Mouse (Mus musculus): ENCODE measurements around the gene Dnmbp. TPM values are rescaled to one million over a fixed set of nuclear protein-coding genes. Genes with fewer than 3 reads are reported as not detected.

Dnmbp gene
- polyA plus RNA-seq, 1 experiment: 8.9 TPM

DNA sequence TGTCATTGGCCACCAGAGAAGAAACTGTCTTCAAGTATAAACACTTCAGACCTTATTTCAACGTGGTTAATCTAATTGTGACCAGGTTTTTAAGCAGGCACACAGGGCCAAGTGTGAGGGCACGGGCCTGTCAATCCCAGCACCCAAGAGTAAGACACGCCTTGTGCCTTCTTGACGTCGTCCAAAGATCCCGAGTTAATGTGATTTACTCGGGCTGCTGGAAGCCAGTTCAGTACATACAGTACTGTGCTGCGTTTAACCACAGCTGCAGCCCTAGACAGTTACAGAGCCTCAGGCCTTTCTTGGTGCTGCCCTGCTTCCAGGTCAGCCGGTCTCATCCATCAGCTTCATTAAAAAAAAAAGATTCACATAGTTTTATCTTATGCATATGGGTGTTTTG, 24.6 kb downstream of the Dnmbp start:
- DNase-seq (ENCODE audit: low read depth in 1 of 2, low spot score in 2 of 2): no peak
- peaks cover 1% of the 10 kb centered on the region; the same call in 1 of the 2 replicates for H3K36me3 ChIP-seq (ENCODE audit: control insufficient read depth, insufficient read depth, low read length)
- 84% methylated on average over 9 of the region's 9 CpGs for WGBS

DNA sequence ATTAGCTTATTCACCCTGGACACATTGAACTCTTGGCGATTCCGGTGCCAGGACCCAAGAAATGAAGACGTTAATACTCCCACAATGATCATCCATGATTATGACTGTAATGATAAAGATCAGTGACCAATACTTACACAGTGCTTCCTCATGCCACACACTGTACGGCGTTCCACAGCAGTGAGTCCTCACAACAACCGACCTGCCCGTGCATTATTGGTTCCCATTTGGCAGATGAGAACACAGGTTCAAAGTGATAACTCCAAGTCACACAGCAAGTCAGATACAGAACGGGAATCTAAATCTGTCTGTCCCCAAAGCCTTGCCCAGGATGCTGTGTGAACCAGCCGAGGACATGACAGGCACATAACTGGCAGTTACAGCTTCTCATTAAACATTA, 25.0 kb downstream of the Dnmbp start:
- peaks cover 2% of the 10 kb centered on the region; the same call in 1 of the 2 replicates for H3K36me3 ChIP-seq (ENCODE audit: control insufficient read depth, insufficient read depth, low read length)
- DNase-seq (ENCODE audit: low read depth in 1 of 2, low spot score in 2 of 2): no peak
- H3K27me3 ChIP-seq (ENCODE audit: control insufficient read depth, insufficient read depth, low read length): no peaks in the 10 kb centered on the region
- 91% methylated on average over 9 of the region's 9 CpGs for WGBS
- no peak for TF ChIP-seq POLR2A (IDR thresholded peaks at IDR 0.05; ENCODE audit: low read depth, low read length)
- no peak for TF ChIP-seq CTCF (IDR thresholded peaks at IDR 0.05; ENCODE audit: extremely low read depth, insufficient read depth, insufficient read length, insufficient replicate concordance)
- H3K4me3 ChIP-seq (ENCODE audit: extremely low read depth, insufficient read depth, insufficient read length): no peak overlapping the region
- H3K27ac ChIP-seq (ENCODE audit: insufficient read depth, low read length): no peak overlapping the region
- peaks cover 21% of the 10 kb centered on the region; the same call in 1 of the 2 replicates for H3K4me1 ChIP-seq (ENCODE audit: control insufficient read depth, insufficient read depth, insufficient read length)

More for the DNA sequence above, 24.6 kb downstream of the Dnmbp start:
- Histone ChIP-seq H3K27ac (ENCODE audit: insufficient read depth, low read length) (no peak overlapping the region), H3K27me3 (ENCODE audit: control insufficient read depth, insufficient read depth, low read length) (no peaks in the 10 kb centered on the region), H3K4me3 (ENCODE audit: extremely low read depth, insufficient read depth, insufficient read length) (no peak overlapping the region), H3K4me1 (ENCODE audit: control insufficient read depth, insufficient read depth, insufficient read length) (peaks cover 21% of the 10 kb centered on the region; the same call in 1 of the 2 replicates)
- TF ChIP-seq POLR2A (IDR thresholded peaks at IDR 0.05; ENCODE audit: low read depth, low read length): no peak
- no peak for TF ChIP-seq CTCF (IDR thresholded peaks at IDR 0.05; ENCODE audit: extremely low read depth, insufficient read depth, insufficient read length, insufficient replicate concordance)

DNA sequence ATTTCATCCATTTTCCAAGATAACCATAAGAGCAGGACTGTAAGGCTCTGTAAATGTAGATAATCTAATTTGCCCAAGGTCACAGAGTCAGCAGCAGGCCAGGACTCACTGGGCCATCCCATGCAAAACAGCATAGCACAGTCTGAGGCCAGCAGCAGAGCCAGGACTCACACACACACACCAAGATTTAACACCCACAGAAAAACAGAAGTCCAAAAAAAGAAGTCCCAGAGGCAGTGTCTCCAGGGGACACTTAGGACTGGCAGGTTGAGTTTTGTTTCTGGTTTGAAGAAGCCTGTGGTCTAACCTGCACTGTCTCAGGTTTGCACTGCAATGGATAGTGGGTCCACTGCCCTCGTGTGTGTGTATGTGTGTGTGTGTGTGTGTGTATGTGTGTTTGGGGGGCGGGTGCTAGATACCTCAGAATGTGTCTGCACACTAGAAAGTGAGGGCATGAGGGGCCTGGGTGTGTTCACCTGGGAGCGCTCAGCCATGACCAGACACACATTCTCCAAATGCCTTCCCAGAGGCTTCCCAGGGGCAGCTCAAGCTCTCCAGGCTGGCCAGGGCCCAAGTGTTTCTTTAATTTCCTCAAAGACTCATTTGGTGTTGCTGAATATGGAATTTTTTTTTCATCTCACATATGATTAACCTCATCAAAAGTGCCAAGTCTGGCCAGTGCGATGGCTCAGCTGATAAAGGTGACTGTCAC, 27.1 kb downstream of the Dnmbp start:
- Histone ChIP-seq H3K36me3 (ENCODE audit: control insufficient read depth, insufficient read depth, low read length) (peaks cover 3% of the 10 kb centered on the region), H3K4me3 (ENCODE audit: extremely low read depth, insufficient read depth, insufficient read length) (no peak overlapping the region), H3K4me1 (ENCODE audit: control insufficient read depth, insufficient read depth, insufficient read length) (peaks cover 21% of the 10 kb centered on the region; the same call in 1 of the 2 replicates), H3K27ac (ENCODE audit: insufficient read depth, low read length) (peak overlapping the region; percentile 48), H3K27me3 (ENCODE audit: control insufficient read depth, insufficient read depth, low read length) (no peaks in the 10 kb centered on the region)
- TF ChIP-seq CTCF (IDR thresholded peaks at IDR 0.05; ENCODE audit: extremely low read depth, insufficient read depth, insufficient read length, insufficient replicate concordance) (no peak), POLR2A (IDR thresholded peaks at IDR 0.05; ENCODE audit: low read depth, low read length) (no peak)
- 79% methylated on average over 4 of the region's 4 CpGs for WGBS
- peak in 1 of 2 experiments; percentile 30 for DNase-seq (ENCODE audit: low read depth in 1 of 2, low spot score in 2 of 2)

DNA sequence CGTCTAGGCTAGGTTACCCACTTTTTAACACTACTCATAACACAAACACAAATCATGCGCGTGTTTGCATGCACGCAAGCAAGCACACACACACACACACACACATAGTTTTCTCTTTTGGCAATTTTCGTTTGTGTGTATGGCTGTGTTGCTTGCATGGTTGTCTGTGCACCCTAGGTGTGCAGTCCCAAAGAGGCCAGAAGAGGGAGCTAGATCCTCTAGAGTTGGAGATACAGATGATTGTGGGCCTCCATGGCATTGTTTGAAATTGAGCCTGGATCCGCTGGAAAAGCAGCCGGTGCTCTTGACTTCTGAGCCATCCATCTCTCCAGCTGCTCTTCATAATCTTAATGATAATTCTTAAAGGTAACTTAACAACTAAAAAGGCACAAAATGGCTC, 33.5 kb downstream of the Dnmbp start:
- WGBS: 98% methylated on average over 7 of the region's 7 CpGs
- no peak overlapping the region for H3K4me3 ChIP-seq (ENCODE audit: extremely low read depth, insufficient read depth, insufficient read length)
- H3K27me3 ChIP-seq (ENCODE audit: control insufficient read depth, insufficient read depth, low read length): no peaks in the 10 kb centered on the region
- H3K36me3 ChIP-seq (ENCODE audit: control insufficient read depth, insufficient read depth, low read length): peaks cover 6% of the 10 kb centered on the region
- no peak overlapping the region for H3K27ac ChIP-seq (ENCODE audit: insufficient read depth, low read length)
- DNase-seq (ENCODE audit: low read depth in 1 of 2, low spot score in 2 of 2): no peak
- H3K4me1 ChIP-seq (ENCODE audit: control insufficient read depth, insufficient read depth, insufficient read length): no peaks in the 10 kb centered on the region
- TF ChIP-seq CTCF (IDR thresholded peaks at IDR 0.05; ENCODE audit: extremely low read depth, insufficient read depth, insufficient read length, insufficient replicate concordance) (no peak), POLR2A (IDR thresholded peaks at IDR 0.05; ENCODE audit: low read depth, low read length) (no peak)

DNA sequence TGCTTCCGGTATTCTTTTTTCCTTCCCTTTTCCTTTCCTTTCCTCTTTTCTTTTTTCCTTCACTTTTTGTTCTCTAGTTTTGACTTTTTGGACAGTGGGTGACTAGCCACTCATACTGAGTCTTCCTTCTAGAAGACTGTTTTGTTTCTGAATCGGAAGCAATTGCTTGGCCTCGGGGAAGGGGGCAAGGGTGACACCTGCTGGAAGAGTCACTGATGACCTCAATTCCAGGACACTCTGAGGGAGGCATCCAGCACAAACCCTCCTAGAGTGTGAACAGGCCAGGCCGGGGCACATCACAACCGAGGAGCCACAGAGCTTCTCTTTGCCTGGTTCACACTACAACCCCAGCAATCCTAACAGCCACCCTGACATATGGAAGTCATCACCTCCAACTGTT, 34.0 kb downstream of the Dnmbp start:
- Histone ChIP-seq H3K27ac (ENCODE audit: insufficient read depth, low read length) (no peak overlapping the region), H3K36me3 (ENCODE audit: control insufficient read depth, insufficient read depth, low read length) (peaks cover 6% of the 10 kb centered on the region), H3K27me3 (ENCODE audit: control insufficient read depth, insufficient read depth, low read length) (no peaks in the 10 kb centered on the region), H3K4me3 (ENCODE audit: extremely low read depth, insufficient read depth, insufficient read length) (no peak overlapping the region), H3K4me1 (ENCODE audit: control insufficient read depth, insufficient read depth, insufficient read length) (no peaks in the 10 kb centered on the region)
- DNase-seq (ENCODE audit: low read depth in 1 of 2, low spot score in 2 of 2): no peak
- WGBS: 69% methylated on average over 5 of the region's 5 CpGs
- TF ChIP-seq POLR2A (IDR thresholded peaks at IDR 0.05; ENCODE audit: low read depth, low read length) (no peak), CTCF (IDR thresholded peaks at IDR 0.05; ENCODE audit: extremely low read depth, insufficient read depth, insufficient read length, insufficient replicate concordance) (0 out of 2 replicates have a peak, but pooled peaks have one; percentile 7)

DNA sequence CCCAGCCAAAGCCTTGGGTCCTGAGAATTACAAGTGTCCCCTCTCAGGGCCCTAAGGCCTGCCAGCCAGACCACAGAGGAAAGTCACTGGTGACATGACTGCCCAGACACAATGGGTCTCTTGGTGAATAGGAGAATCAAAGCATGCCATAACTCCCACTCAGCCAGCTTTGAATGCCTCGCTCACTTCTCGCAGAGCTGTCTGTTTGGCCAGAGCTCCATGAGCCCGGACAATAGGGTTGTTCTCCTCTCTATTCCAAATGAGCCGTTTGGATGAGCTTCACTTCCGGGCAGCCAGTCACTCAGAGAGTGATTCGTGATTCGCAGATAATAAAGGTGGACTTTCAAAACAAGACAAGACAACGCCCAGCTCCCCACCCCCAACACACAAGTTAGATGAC, 34.9 kb downstream of the Dnmbp start:
- H3K36me3 ChIP-seq (ENCODE audit: control insufficient read depth, insufficient read depth, low read length): peaks cover 5% of the 10 kb centered on the region
- DNase-seq (ENCODE audit: low read depth in 1 of 2, low spot score in 2 of 2): no peak
- no peak overlapping the region for H3K4me3 ChIP-seq (ENCODE audit: extremely low read depth, insufficient read depth, insufficient read length)
- TF ChIP-seq CTCF (IDR thresholded peaks at IDR 0.05; ENCODE audit: extremely low read depth, insufficient read depth, insufficient read length, insufficient replicate concordance): no peak
- no peak for TF ChIP-seq POLR2A (IDR thresholded peaks at IDR 0.05; ENCODE audit: low read depth, low read length)
- no peaks in the 10 kb centered on the region for H3K27me3 ChIP-seq (ENCODE audit: control insufficient read depth, insufficient read depth, low read length)
- H3K27ac ChIP-seq (ENCODE audit: insufficient read depth, low read length): no peak overlapping the region
- no peaks in the 10 kb centered on the region for H3K4me1 ChIP-seq (ENCODE audit: control insufficient read depth, insufficient read depth, insufficient read length)
- 94% methylated on average over 8 of the region's 8 CpGs for WGBS

DNA sequence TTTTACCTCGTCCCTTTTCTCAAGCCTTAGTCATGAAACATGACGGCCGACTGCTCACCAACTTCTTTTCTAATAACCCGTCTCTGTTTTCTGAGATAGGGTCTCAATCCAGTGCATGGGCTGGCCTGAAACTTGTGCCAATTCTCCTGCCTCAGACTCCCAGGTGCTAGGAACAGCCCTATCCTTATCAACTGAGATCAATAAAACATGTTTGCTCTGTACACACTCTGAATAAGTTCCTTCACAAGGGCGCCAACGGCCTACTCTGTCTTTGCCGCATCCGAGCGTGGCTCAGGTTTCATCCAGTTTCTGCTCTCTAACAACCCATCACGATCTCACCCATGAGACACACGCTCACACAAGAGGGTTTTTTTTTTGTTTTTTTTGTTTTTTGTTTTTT, 35.7 kb downstream of the Dnmbp start:
- no peak for DNase-seq (ENCODE audit: low read depth in 1 of 2, low spot score in 2 of 2)
- Histone ChIP-seq H3K4me3 (ENCODE audit: extremely low read depth, insufficient read depth, insufficient read length) (no peak overlapping the region), H3K36me3 (ENCODE audit: control insufficient read depth, insufficient read depth, low read length) (peaks cover 4% of the 10 kb centered on the region), H3K27me3 (ENCODE audit: control insufficient read depth, insufficient read depth, low read length) (no peaks in the 10 kb centered on the region), H3K4me1 (ENCODE audit: control insufficient read depth, insufficient read depth, insufficient read length) (no peaks in the 10 kb centered on the region), H3K27ac (ENCODE audit: insufficient read depth, low read length) (no peak overlapping the region)
- TF ChIP-seq POLR2A (IDR thresholded peaks at IDR 0.05; ENCODE audit: low read depth, low read length) (no peak), CTCF (IDR thresholded peaks at IDR 0.05; ENCODE audit: extremely low read depth, insufficient read depth, insufficient read length, insufficient replicate concordance) (no peak)
- 97% methylated on average over 11 of the region's 11 CpGs for WGBS

Measured in spleen, adult 2 months (tissue).